Mouse (Mus musculus): ENCODE data around the gene Uck2. TPM values are rescaled to one million over a fixed set of nuclear protein-coding genes. Genes with fewer than 3 reads are reported as not detected.

The Uck2 gene
- total RNA-seq, 2 experiments from 2014 or later: 76.6 to 78.0 TPM

DNA sequence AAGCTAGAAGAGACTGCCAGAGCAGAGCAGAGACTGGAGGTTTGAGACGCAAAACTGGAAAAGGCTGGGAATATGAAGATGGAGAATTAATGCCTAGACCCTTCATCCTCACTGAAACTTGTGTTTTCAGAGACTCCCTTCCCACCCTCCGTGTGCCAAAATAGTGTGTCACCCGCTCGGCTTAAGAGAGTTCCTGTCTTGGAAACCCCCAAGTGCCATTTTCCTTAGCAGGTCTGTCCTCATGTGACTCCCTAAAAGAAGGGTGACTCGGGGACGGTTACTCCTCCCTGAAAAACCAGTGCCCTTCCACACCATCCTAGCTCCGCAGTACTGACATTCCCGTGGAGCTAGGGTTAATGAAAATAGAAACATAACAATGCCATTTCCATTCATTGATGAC, 236 bp upstream of the Uck2 start:
- no peak for DNase-seq (ENCODE audit: extremely low spot score in 1 of 2, low spot score in 2 of 2)
- intact Hi-C loops (cut with DNase I): no loop called here

DNA sequence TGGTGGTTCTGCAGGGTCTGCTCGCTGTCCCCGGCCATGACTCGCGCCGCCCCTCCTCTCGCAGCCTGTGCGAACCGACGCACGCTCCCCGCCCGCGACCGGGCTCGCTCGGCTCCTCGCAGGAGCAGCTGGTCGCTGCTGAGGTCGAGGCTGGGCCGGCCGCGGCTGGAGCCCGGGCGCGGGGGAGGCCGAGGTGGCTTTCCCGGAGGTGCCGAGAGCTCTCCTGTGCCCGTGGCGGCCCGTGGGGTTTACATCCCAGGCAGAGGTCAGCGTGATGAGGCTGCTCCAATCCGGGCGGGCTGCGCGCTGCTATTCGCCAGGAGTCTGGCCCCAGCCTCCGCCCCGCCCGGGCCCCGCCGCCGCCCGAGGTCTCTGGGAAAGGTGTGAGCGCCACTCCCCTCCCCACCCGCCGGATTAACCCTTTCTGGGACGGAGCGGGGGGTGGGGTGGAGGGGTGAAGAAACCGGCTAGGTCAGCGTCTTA, 242 bp downstream of the Uck2 start:
- DNase-seq (ENCODE audit: extremely low spot score in 1 of 2, low spot score in 2 of 2): peak; percentile 66 to 90
- intact Hi-C loops (cut with DNase I): loop anchor here (5.0 kb wide), 1 partner anchor 48 kb away; no protein-coding TSS in a partner anchor

DNA sequence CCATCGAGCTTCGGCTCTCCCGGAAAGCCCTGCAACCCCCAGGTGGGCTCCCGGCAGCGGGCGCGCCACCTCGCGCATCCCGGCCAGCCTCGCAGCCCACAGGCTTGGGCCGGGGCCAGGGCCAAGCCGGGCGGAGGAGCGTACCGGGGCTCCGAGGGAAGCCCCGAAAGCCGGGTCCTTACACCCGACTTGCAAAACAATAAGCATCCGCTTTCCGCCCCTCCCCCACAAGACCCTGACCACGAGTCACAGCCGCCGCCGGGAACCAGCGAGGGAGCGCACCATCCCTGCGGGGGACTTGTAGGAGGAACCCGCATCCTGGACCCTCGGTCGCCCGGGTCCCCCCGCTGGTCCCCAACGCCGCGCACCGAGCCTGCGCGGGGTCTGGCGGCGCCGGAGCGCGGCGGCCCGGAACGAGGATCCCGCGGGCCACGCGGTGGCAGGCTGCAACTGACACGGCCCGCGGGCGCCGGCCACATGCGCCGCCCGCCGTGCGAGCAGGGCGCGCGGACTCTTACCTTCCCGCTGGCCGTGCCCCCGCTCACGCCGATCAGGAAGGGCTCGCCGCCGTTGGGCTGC, 773 bp downstream of the Uck2 start:
- peak in 1 of 2 experiments; percentile 88 for DNase-seq (ENCODE audit: extremely low spot score in 1 of 2, low spot score in 2 of 2)
- intact Hi-C loops (cut with DNase I): loop anchor here (5.0 kb wide), 1 partner anchor 47 kb away; no protein-coding TSS in a partner anchor

DNA sequence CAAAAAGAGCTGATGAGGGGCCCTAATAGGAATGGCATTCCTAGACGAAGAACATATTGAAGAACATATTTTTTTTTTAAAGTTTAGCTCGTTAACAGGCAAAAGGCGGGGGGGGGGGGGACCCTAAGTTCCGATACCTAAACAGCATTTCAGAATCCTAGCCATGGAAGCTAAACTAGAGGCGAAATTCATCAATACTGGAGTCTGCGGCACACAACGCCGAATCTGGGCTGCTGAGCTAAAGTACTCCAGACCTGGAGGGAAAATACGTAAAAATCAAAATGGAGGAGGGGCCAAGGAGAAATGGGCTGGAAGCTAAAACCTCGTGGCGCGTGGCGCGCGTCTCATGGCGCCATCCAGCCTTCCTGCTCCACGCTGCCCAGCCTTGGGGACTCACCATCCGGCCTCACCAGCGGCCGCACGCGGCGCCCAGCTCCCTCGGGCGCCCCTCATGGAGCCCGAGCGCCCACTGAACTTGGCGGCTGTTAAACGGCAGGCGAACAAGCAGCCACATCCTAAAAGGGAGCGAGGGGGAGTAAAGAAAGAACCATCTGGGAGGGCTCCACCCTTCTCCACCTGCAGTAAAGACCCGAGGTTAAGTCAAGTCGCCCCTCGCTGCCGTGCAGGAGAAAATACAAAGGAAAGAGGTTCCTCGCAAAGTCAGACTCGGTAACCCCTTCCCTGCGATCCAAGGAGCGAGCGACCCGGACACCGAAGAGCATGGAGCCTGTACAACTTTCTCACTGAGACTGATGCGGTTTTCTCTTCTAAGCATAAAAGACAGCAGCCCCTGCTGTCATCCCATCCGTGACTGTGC, 1.5 kb downstream of the Uck2 start:
- intact Hi-C loops (cut with DNase I): loop anchor here (5.0 kb wide), 1 partner anchor 46 kb away; no protein-coding TSS in a partner anchor
- peak; percentile 50 to 73 for DNase-seq (ENCODE audit: extremely low spot score in 1 of 2, low spot score in 2 of 2)

DNA sequence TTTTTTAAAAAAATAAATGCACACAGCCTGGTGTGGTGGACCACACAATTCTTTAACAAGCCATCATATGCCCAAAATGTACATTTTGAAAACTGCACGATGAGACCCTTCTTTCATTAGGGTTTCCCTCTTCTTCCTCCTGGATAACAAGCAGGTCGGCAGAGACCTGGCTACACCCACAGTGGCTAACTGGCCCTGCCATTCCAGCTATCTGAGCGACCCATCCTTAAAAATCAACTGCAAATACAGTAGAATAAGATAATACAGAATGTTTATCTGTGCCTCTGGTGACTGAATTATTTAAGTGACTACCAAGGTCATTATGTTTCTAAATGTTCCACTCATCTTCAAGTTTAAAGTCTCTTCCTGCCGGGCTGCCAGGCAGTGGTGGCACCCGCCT, 2.4 kb downstream of the Uck2 start:
- intact Hi-C loops (cut with DNase I): loop anchor here (5.0 kb wide), 1 partner anchor 45 kb away; no protein-coding TSS in a partner anchor
- no peak for DNase-seq (ENCODE audit: extremely low spot score in 1 of 2, low spot score in 2 of 2)

DNA sequence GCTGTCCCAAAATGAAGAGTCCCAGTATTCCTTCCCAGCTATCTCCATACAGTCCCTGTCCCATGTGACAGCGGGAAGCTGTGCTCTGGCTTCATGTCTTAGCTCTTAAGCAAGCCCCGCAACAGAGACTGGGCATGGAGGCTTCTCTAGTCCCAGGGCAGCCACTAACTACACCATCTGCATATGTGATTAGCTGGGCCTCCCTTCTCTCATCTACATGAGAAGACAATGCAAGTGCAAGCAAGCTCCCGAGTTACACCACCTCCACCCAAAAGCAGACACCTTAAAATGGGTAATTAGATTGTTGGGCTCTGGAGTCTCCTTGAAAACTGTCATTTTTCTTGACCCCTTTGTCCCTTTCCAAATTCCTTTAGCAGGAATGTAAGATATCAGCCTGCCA, 3.0 kb downstream of the Uck2 start:
- intact Hi-C loops (cut with DNase I): loop anchor here (5.0 kb wide), 1 partner anchor 45 kb away; no protein-coding TSS in a partner anchor
- DNase-seq (ENCODE audit: extremely low spot score in 1 of 2, low spot score in 2 of 2): no peak

DNA sequence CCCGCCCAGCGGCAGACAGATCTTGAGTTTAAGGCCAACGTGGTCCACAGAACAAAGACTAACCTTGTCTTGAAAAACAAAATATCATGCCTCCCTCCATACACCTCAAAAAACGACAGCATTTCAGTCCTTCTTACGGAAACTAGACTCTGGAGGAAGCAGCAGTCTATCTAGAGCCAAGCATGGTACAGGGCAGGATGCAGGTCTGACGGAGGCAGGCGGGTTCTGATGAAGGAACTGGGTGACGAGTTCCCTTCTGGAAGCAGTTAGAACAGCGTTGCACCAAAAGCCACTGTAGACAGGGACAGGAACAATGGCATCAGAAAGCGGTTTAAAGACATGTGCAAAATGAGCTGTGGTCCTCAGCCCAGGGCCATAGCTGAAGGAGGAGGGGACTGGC, 5.1 kb downstream of the Uck2 start:
- no peak for DNase-seq (ENCODE audit: extremely low spot score in 1 of 2, low spot score in 2 of 2)
- intact Hi-C loops (cut with DNase I): loop anchor here (5.0 kb wide), 1 partner anchor 43 kb away; no protein-coding TSS in a partner anchor

DNA sequence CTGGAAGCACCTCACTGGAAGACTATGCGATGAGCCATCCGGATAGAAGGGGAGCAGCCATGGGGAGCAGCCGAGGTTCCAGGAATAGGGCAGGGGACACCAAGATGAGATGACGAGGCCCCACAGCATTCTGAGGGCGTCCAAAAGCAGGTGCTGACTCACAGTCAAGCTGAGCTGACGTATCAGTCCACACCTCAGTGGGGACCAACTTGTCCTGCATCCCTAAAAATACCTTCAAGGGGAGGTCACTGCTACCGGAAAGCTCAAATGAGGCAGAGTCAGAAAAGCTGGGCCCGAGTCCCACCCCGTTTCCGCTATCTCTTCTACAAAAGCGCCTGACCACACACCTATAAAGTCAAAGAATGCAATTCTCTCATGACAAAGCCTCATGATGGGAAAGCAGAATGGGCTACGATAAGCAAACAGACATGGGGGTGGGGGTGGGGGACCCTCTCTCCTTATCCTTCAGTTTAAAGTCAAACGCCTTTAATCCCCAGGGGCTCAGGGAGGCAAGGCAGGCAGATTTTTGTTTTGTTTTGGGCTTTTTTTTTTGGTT, 5.9 kb downstream of the Uck2 start:
- DNase-seq (ENCODE audit: extremely low spot score in 1 of 2, low spot score in 2 of 2): no peak
- intact Hi-C loops (cut with DNase I): no loop called here

DNA sequence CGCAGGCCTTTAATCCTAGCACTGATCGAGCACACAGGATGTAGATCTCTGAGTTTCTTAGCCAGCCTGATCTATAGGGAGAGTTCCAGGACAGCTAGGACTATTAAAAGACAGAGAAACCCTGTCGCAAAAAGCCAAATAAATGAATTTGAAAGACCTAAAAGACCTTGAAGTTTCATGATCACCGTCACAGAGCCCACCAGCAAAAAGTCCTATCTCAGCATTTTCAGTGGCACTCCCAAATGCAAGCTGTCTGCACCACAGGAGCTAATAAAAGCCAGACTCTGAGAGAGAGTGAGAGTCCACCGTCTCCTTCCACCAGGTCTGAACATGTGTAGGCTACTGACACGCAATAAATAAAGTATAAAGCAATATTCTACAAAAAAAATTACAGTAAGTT, 6.7 kb downstream of the Uck2 start:
- intact Hi-C loops (cut with DNase I): no loop called here

DNA sequence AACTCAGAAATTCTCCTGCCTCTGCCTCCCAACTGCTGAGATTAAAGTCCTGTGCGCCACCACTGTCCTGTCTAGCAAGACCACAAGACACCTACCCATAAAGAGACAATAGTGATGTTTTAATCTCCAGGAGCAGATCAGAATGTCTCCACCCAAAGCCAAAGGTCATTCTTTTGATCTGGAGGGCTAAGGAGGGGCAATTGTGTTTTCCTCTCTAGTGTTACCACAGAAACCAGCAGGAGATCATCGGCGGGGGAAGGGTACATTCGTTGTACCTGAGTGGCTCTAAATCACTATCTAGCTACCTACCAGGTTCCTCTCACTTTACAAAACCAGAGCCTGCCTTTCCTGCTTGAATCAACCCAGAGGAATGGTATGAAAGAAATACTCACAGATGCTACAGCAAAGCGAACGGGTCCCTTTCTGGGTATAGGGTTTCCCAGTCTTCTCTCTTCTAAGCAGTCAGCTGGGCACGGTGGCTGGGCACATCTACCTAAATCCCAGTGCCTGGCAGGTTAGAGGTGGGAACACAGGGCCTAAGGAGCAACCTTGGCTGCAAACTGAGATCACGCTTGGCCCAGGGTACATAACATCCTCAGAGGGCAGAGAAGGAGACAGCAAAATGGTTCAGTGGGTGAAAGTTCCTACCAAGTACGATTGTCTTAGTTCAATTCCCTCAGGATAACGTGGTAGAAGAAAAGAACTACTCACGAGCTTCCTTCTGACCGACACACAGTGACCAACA, 10.3 kb downstream of the Uck2 start:
- intact Hi-C loops (cut with DNase I): no loop called here

More for the DNA sequence above, 6.7 kb downstream of the Uck2 start:
- DNase-seq (ENCODE audit: extremely low spot score in 1 of 2, low spot score in 2 of 2): no peak

DNA sequence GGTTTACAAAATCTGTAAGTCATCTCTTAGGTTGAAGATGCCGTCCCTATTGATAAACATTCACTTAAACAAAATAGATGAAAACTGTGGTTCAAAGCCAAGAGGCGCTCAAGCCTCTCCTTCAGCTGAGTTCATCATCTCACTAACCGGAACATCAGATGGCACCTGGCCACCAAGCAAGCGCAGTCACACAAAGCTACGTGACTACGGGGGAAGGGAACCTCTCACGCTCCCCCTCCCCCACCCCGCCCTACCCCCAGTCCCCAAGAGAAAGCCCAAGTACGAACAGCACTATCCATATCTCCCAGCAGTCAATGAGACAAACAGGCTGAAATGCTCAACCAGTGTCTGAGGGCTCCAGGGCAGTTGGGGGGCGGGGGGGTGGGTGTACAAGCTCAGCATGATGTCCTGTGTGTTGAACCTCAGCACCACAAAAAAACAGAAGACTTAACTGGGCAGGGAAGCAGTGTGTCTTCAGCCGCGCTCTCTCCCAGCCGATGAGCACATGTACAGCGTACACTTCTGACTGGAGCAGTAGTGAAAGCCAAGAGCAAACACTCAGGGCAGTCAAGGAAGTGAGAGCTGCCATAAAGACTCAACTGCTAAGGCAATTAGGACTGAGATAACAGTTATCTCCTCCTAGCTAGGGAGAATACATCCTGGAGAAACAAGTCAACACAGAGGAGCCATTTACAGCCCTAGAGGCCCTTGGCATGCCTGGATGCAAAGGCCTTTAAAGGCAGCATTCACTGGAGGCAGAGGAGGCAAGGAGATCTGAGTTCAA, 11.5 kb downstream of the Uck2 start:
- DNase-seq (ENCODE audit: extremely low spot score in 1 of 2, low spot score in 2 of 2): no peak
- intact Hi-C loops (cut with DNase I): no loop called here

More for the DNA sequence above, 10.3 kb downstream of the Uck2 start:
- DNase-seq (ENCODE audit: extremely low spot score in 1 of 2, low spot score in 2 of 2): no peak

DNA sequence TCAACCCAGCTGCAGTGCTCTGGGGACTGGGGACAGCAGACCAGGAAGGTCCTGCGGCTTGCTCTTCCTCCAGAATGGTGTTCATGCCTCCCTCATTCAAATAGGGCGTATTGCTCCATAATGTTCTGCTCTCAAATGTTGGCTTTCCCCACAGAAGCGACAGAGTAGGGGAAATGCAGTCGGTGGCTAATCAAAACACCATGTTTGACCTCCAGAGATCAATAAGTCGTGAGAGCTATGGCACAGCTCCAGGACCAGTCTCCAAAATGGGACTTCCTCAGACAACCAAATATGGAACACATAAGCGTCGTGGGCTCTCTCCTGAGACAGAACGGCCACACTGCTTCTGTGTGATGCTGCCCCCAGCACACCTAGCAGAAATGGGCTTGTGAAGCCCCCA, 13.3 kb downstream of the Uck2 start:
- intact Hi-C loops (cut with DNase I): no loop called here
- DNase-seq (ENCODE audit: extremely low spot score in 1 of 2, low spot score in 2 of 2): no peak

DNA sequence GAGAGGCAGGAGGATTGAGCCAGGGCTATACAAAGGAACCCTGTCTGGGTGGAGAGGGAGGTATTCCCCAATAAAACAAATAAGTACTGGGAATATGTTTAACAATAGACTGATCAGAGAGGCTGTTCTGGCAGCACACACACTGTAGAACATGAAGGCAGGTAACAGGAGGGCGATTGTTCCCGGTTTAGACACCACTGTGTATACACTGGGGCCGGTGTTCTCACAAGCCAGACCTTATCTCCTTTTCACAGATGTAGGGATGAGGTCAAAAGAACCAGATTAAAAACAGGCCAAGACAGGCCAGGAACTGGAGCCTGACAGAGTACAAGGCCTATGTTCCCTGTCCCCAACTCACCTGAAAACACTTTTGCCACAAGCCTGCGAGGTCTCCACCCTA, 13.8 kb downstream of the Uck2 start:
- intact Hi-C loops (cut with DNase I): no loop called here
- no peak for DNase-seq (ENCODE audit: extremely low spot score in 1 of 2, low spot score in 2 of 2)

DNA sequence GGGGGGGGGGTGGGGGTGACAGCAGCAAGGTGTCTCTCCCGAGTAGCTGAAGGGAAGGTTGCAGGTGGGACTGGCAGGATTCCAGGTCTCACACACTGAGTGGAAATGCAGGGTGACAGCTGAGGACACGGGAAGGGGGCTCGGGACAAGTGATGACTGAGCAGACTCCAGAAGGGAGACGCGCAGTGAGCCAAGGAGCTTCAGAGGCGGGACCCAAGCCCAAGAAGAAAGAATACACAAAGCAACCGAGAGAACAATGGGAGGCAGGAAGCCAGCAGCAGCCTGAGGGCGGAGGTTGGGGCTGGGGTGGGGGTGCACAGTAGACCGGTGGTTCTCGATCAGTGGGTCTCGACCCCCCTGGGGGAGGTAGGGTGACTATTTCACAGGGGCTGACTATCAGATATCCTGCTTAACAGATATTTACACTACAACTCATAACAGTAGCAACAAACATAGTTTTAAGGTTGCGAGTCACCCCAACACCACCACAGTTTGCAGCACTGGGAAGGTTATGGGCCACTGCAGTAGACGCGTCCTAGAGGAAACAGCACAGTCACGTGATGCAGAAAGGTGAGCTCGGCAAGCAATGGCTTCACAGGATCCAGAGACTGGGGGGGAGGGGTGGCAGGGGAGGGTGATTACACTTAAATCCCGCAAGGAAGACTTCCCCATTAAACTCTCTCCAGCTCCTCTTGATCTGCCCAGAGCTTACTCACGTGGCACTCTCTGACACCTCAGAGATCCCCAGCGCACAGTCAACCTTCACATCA, 14.6 kb downstream of the Uck2 start:
- DNase-seq (ENCODE audit: extremely low spot score in 1 of 2, low spot score in 2 of 2): peak; percentile 39 to 64
- intact Hi-C loops (cut with DNase I): no loop called here

DNA sequence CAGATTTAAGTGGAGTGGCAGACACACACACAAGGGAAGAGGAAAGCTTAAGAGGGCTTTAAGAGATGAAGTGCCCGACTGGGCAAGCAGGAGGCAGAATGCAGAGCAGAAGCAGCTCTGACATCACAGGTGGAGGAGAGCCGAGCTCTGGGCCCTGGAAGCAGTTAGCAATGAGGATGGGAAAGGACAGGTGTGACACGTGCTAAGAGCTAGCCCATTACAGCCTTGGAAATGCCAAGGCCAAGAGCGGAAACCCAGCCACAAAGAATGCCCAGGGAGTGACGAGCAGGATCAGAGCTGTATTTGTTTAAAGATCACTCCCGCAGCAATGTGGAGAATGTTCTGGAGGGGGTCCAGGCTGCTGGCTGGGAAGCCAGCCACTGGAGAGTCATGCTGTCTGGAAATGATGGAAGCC, 15.3 kb downstream of the Uck2 start:
- DNase-seq (ENCODE audit: extremely low spot score in 1 of 2, low spot score in 2 of 2): peak; percentile 77 to 87
- intact Hi-C loops (cut with DNase I): no loop called here

DNA sequence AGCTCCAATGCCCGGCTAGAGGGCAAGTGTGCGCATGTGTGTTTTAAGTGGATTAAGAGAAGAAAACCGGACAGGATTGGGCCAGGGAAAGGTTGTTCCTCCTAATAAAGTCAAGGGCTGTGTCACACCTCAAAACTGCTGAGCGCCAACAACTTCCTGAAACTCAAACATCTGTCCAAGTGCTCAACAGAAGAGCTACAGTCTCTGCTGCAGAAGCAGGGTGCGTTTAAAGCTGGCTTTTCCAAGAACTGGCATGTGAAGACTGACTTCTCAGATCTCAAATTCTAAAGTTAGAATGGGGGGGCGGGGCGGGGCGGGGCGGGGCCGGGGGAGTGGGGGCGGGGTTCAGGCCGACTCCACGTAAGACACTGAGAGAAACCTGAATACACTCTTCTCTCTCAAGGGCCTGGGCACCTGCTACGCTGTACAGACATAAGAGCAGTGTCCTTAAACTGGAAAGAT, 15.7 kb downstream of the Uck2 start:
- intact Hi-C loops (cut with DNase I): no loop called here
- no peak for DNase-seq (ENCODE audit: extremely low spot score in 1 of 2, low spot score in 2 of 2)

DNA sequence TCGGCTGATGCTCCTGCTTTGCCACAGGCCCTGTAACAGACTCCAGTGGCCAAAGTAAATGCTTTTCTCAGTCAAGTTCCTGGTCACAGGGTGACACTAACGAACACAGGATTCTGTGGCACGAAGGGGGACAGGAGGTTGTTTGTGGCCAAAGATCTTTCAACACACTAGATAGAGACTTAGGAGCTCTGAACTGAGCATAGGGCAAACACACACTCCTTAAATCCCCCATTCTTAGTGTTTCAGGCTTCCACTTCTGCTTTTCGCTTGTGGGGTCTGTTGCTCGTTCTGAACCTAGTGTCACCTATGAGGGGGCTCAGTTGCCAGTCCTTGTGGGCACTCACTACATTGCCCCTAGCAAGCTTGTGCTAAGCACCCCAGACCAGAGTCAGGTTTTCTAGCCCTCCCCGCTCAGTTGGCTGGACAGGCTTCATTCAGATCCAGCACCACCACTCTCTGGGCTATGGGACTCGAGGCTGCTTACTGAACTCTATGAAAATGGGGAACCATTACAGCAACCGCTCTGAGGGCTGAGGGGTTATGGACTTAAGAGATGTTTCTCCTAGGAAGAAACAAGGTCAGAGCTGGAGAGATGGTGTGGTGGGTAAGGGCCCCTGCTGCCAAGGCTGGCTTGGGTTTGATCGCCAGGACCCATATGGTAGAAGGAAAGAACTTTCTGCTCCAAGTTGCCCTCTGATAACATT, 16.6 kb downstream of the Uck2 start:
- DNase-seq (ENCODE audit: extremely low spot score in 1 of 2, low spot score in 2 of 2): no peak
- intact Hi-C loops (cut with DNase I): no loop called here

All from left cerebral cortex, postnatal 10 days (tissue).